Mouse (Mus musculus): ENCODE results near the gene Frmd5.
"Not testable (repeated sequence)": the region's sequence is repeated elsewhere in the genome, so short reads cannot be mapped to it uniquely, and the experiment has no call there.

Gene Frmd5

GRCm38 (mm10) chr2:121505942-121506882 is 300.7 kb downstream of the Frmd5 start, which contains the start of the genes Mfap1a and Wdr76:
Mfap1a (minus strand) TSS chr2:121506665.
Wdr76 (plus strand) TSS chr2:121506723.
- DNase-seq (ENCODE audit: low spot score in 2 of 2): peak; percentile 73 to 78

- DNase-seq (ENCODE audit: low spot score in 2 of 2): not testable (repeated sequence)
These were observed 305.3 kb downstream of the Frmd5 start for GRCm38 (mm10) chr2:121501550-121501949.
